Mouse (Mus musculus) cerebral cortex, adult 2 months (tissue): ENCODE results near the gene Ago4.

ENCODE experiments used
- WGBS: fragments of 180-500 bp; shearing (Covaris S2); methylation state at CpG from one replicate; pipeline ENCODE4 v1.1.7; 2018; 5-methylcytosine and 5-hydroxymethylcytosine counted together

Ago4 gene

DNA sequence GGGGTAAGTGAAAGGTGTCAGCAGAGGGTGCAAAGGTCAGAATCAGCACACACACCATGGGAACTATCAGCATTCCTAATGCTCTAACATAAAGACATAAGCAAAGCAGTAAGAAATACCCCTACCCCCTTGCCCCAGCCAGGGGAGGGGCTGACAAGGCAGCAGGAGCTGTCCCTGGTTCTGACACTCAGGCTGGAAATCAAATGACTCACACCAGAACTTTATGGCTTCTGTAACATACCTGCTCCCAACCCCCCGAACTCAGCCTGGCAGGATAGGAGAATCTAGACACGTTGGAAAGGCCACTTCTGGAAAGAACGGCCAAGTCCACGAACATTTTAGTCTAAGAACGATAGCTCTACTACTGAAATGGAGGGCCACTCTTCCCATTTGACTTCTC, 60.2 kb downstream of the Ago4 start:
- WGBS, result 61% methylated on average over 5 of the region's 5 CpGs

DNA sequence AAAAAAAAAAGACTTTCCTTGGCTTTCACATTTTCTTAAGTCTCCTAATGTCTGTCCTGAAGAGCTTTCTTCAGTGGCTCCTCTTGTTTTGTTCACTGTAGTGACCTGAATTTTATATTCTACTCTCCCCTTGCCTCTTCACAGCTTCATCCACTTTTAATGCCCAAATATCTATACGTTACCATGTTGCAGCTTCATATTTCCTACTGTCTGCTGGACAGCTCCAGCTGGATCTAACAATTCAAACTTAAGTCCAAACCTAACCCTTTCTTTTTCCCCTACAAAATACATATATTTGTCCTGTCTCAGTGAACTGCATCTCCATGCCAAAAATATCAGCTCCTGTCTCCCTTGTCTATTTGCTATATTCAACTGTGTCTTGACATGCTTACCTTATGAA, 63.9 kb downstream of the Ago4 start:
- 51% methylated on average over 1 of the region's 1 CpGs for WGBS

DNA sequence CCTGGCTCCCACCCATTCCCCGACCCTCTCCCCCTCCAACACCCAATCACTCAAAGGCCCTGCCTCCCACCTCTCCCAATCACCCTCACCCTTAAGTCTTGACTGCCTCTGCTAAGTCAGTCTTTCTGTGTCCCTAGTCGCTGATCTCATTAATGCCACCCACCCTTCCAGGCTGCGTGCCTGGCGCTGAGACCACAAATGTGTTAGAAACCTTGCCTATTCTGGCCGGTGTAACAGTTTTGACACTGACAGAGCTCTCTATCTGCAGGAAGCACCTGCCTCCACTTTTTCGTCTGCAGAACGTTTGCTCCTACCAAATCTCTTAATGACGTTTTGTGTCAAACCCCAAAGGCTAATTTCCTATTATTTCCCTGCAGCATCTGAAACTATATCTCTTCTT, 64.3 kb downstream of the Ago4 start:
- 4% methylated on average over 8 of the region's 8 CpGs for WGBS

- under 1% methylated on average over 50 of the region's 55 CpGs for WGBS
Observed at GRCm38 (mm10) chr4:126468285-126468901, 64.9 kb downstream of the Ago4 start, which contains the start of gene Ago1. Gene Ago1 (minus strand): TSS chr4:126468583.

DNA sequence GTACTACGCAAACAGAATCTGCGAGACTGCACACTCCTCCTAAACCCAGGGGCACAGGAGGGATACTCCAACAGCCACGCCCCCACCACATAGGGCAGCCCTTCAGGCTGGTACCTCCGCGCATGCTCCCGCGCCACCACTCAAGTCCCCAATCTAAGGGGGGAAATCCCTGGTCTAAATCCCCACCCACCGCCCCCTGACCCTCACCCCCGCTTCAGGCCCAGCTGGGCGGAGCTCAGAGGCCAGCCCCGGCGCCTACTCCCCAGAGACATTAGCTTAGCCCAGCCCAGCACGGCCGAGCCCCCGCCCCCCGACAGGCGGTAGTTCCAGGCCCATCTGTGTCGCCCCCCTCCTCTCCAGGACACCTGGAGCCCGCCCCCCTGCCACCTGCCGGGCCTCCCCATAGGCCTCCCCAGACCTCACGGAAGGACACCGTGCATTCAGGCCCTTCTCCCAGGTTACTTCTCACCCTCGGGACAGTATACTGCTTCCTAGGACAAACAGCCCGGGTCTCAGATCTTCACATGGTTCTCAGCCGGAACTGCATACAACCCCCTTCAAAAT, 65.5 kb downstream of the Ago4 start:
- WGBS, result 1% methylated on average over 25 of the region's 25 CpGs

- 41% methylated on average over 8 of the region's 8 CpGs for WGBS
Observed at GRCm38 (mm10) chr4:126466251-126466750, 67.0 kb downstream of the Ago4 start.

DNA sequence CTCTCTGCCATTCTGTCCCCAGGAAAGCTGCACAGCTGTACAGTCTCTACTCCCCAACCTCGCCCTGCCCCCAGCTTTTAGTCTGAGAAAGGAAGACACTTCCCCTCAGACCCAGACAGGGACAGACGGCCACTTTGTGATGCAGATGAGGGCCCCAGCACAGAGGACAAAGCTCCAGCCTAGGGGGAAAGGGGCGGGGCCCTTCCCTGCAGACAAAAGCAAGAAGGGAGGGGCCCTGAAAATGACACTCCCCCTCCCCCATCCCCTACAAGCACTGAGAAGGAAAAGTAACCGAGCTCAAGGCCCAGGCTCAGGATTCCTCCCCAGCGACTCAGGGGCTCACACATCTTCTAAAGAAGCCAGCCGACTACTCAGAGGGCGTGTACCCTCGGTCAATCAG, 67.4 kb downstream of the Ago4 start:
- 39% methylated on average over 8 of the region's 8 CpGs for WGBS

DNA sequence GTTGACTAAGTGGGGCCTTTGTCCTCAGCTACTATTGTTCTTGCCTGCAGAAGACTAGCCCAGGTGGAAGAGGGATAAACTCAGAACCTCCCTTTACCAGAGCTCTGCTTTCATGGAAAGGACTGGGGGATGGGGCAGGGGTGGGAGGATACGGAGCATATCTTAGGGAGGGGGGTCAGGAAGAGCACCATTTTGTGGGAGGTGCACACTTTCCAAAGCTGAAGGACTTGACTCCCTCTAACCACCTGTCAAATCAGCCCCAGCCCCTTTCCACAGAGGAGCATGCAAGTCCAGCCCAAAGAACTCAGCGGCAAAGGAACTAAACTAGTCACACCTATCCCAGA, 68.4 kb downstream of the Ago4 start:
- WGBS, result 32% methylated on average over 2 of the region's 2 CpGs

DNA sequence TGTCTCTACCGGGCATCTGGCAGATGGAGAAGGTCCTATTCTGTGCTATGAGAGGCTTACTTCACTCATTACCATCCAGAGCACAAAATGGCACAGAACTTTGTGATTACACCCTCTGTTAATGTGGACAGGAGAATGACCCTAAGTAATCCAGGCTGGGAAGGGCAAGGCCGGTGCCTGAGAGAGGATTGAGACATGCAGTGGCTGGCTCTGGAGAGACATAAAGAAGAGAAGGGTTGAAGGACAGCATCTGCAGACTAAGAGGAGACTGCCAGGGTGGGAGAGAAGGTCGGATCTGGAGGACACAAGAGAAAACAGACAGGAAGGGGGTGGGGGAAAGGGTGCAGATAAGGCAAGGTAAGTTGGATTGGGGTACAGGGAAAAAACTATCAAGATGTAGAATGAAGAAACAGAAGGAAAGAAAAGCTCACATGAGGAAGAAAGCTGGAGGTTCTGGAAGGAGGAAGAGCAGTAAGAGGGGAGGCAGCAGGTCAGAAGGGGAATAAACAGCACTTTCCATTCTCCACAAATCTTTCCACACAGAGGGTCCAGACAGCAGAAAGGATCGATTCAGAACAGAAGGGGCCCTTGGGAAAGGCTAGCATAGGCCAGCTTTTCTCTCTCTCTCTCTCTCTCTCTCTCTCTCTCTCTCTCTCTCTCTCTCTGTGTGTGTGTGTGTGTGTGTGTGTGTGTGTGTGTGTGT, 68.9 kb downstream of the Ago4 start:
- 31% methylated on average over 4 of the region's 4 CpGs for WGBS

GRCm38 (mm10) chr4:126455441-126455840, 77.8 kb downstream of the Ago4 start:
- 74% methylated on average over 7 of the region's 7 CpGs for WGBS

- 72% methylated on average over 5 of the region's 5 CpGs for WGBS
Observed at GRCm38 (mm10) chr4:126454547-126455254, 78.6 kb downstream of the Ago4 start.

- WGBS, result 97% methylated on average over 1 of the region's 1 CpGs
Observed at GRCm38 (mm10) chr4:126450268-126450667, 83.0 kb downstream of the Ago4 start.

GRCm38 (mm10) chr4:126447126-126447525, 86.1 kb downstream of the Ago4 start:
- WGBS, result 77% methylated on average over 7 of the region's 7 CpGs

- 89% methylated on average over 3 of the region's 3 CpGs for WGBS
Observed at GRCm38 (mm10) chr4:126444528-126444927, 88.7 kb downstream of the Ago4 start.
